Mouse (Mus musculus) G1E-ER4 (cell line): ENCODE results near the gene 1810049J17Rik. TPM values are rescaled to one million over a fixed set of nuclear protein-coding genes. Genes with fewer than 3 reads are reported as not detected.

Experiments used
- GATA1 ChIP-seq: IDR thresholded peaks from one replicate; pipeline ENCODE4 v1.8.0; 2012; ENCODE audit warnings: low read length, inconsistent platforms
- polyA plus RNA-seq: library from polyadenylated mRNA; stranded (reverse); fragments of >175 nt; gene quantifications from 2 replicates; pipeline ENCODE4 v1.2.3, GENCODE M21; 2012

1810049J17Rik gene
- polyA plus RNA-seq, 1 experiment: not detected

- no peak for TF ChIP-seq GATA1
These were observed 29.9 kb downstream of the 1810049J17Rik start for GRCm38 (mm10) chr15:12291757-12292156.

GRCm38 (mm10) chr15:12290330-12290729 is 31.4 kb downstream of the 1810049J17Rik start:
- no peak for TF ChIP-seq GATA1

DNA sequence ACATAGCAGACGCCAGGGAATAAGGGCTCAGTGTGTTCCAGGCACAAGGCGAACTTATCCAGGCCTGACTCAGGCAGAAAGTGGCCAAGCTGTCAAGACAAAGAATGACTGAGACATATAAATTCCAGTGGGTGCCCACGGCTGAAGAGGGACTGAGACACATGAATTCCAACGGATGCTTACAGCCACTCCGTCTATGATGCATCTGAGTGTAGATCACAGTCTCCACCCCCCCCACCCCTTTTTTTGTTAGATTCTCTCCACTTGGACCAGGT is 36.2 kb downstream of the 1810049J17Rik start:
- TF ChIP-seq GATA1: no peak

- no peak for TF ChIP-seq GATA1
These were observed 36.7 kb downstream of the 1810049J17Rik start for GRCm38 (mm10) chr15:12284794-12285534.

DNA sequence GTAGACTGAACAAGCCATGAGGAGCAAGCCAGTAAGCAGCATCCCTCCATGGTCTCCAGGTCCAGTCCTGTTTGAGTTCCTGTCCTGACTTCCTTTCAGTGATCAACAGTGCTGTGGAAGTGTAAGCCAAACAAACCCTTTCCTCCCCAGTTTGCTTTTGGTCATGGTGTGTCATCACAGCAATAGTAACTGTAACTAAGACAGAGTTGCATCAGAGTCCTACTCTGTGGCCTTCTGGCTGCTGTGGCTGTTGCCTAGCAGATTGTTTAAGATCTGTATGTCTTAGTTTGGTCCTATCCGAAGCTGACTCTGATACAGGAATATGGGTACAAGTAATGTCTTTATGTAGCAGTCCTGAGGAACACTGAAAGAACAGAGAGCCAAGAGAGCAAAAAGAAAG is 41.9 kb downstream of the 1810049J17Rik start:
- TF ChIP-seq GATA1: no peak

DNA sequence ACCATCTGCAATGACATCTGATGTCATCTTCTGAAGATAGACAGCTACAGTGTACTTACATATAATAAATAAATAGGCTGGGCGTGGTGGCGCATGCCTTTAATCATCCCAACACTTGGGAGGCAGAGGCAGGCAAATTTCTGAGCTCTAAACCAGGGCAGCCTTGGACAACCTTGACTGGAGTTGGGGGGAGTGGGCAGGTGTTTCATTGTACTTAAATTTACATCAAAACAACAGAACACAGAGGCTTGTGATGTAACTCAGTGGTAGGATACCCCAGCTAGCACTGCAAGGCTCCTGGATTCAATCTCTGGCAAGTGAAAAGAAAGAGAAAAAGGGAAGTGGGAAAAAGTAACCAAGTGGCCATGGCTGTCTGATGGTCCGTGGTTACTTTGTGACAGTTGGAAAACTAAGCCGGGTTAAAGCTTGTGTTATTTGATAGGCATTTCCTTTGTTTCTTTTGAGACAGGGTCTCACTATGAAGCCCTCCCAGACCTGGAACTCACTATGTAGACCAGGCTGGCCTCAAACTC is 46.5 kb downstream of the 1810049J17Rik start:
- no peak for TF ChIP-seq GATA1

- no peak for TF ChIP-seq GATA1
These were observed 47.5 kb downstream of the 1810049J17Rik start for GRCm38 (mm10) chr15:12274053-12274769.

DNA sequence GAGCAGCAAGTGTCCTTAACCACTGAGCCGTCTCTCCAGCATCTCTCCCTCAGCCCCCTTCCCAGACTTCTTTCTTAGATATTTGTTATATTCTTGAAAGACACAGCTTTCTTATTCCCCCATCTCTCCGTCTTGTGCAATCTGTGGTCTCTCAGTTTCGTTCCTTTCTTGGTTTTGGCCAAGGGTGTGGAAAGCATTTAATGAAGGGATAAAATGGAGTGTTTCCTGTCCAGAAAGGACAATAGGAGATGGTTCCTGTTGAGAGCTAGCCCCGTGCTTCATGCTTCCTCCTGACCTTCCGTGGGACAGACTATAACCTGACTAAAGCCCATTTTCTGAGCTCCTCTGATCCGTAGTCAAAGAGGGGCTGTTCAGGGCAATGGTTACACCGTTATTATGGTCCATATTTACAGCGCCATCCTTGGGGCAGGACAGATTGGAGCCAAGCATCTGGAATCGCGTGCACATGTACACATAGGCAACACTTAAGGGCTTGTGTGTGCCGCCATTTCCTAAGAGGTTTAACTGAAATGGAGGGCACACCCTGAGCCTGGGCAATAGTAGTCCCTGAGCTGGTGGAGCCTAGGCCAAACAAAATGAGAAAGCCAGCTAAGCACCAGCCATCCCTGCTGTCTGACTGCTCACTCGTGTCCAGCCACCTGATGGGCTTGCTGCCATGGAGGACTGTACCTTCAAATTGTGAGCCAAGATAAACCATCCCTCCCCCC is 48.2 kb downstream of the 1810049J17Rik start:
- no peak for TF ChIP-seq GATA1

Other genes with a start within 250 kb of the 1810049J17Rik start
- 61.4 and 68.3 TPM in 2 replicates for gene Zfr, start 204.1 kb downstream of the 1810049J17Rik start, polyA plus RNA-seq
- 5.5 and 5.8 TPM in 2 replicates for gene Mtmr12, start 116.9 kb downstream of the 1810049J17Rik start, polyA plus RNA-seq
- gene Golph3, start 449 bp downstream of the 1810049J17Rik start, polyA plus RNA-seq: 792 and 965 TPM in 2 replicates